Mouse (Mus musculus): ENCODE results near the gene Card19. TPM values are rescaled to one million over a fixed set of nuclear protein-coding genes. Genes with fewer than 3 reads are reported as not detected.

Gene Card19
- polyA plus RNA-seq, 1 experiment from 2014 or later: 13.2 TPM

Other genes starting within 250 kb of the Card19 start
- gene Fam120a, start 248.0 kb downstream of the Card19 start, polyA plus RNA-seq (2015; fragmentation: Nextera tagmentation; extraction: Ambion mirVana): 16.6 and 17.8 TPM in 2 replicates
- gene Wnk2, start 68.0 kb downstream of the Card19 start, polyA plus RNA-seq (2015; fragmentation: Nextera tagmentation; extraction: Ambion mirVana): 0.03 and 0.09 TPM in 2 replicates
- gene Ninj1, start 28.6 kb downstream of the Card19 start, polyA plus RNA-seq (2015; fragmentation: Nextera tagmentation; extraction: Ambion mirVana): 39.7 and 40.0 TPM in 2 replicates
- gene Susd3, start 32.7 kb upstream of the Card19 start, polyA plus RNA-seq (2015; fragmentation: Nextera tagmentation; extraction: Ambion mirVana): 1.6 and 1.7 TPM in 2 replicates
- gene Fgd3, start 104.3 kb upstream of the Card19 start, polyA plus RNA-seq (2015; fragmentation: Nextera tagmentation; extraction: Ambion mirVana): 0.37 and 0.39 TPM in 2 replicates
- gene Bicd2, start 125.5 kb upstream of the Card19 start, polyA plus RNA-seq (2015; fragmentation: Nextera tagmentation; extraction: Ambion mirVana): 9.0 and 10.5 TPM in 2 replicates
- gene Ippk, start 205.2 kb upstream of the Card19 start, polyA plus RNA-seq (2015; fragmentation: Nextera tagmentation; extraction: Ambion mirVana): 10.1 and 11.7 TPM in 2 replicates

All from liver, embryonic 13.5 days (tissue).